Mouse (Mus musculus) small intestine, adult 2 months (tissue): ENCODE measurements around the gene Fbxo3. TPM values are rescaled to one million over a fixed set of nuclear protein-coding genes. Genes with fewer than 3 reads are reported as not detected.
"Not testable (repeated sequence)": the region's sequence is repeated elsewhere in the genome, so short reads cannot be mapped to it uniquely, and the experiment has no call there.

Experiments
- H3K27ac ChIP-seq: fragments of 200-500 bp; 2 replicates; pipeline ENCODE4 v1.5.1; 2012; ENCODE audit warnings: low read depth, low read length, control low read depth, inconsistent platforms; ENCODE audit not compliant: insufficient read depth
- H3K27me3 ChIP-seq: fragments of 200-500 bp; 2 replicates; pipeline ENCODE4 v1.6.1; 2012; ENCODE audit warnings: mild to moderate bottlenecking, moderate library complexity, low read length, inconsistent platforms; ENCODE audit not compliant: control insufficient read depth, insufficient read depth
- H3K36me3 ChIP-seq: fragments of 200-500 bp; 2 replicates; pipeline ENCODE4 v1.6.1; 2012; ENCODE audit warnings: mild to moderate bottlenecking, low read length, control low read depth, inconsistent platforms; ENCODE audit not compliant: control insufficient read depth, insufficient read depth
- H3K4me1 ChIP-seq: fragments of 200-500 bp; 2 replicates; pipeline ENCODE4 v1.6.1; 2012; ENCODE audit warnings: low read length, inconsistent platforms, mixed read lengths; ENCODE audit not compliant: control insufficient read depth, insufficient read depth, insufficient read length
- H3K4me3 ChIP-seq: fragments of 200-500 bp; 2 replicates; pipeline ENCODE4 v1.5.1; 2012; ENCODE audit warnings: low read depth, mild to moderate bottlenecking, control low read depth, inconsistent platforms, low read length, moderate library complexity
- CTCF ChIP-seq: fragments of 200-500 bp; IDR thresholded peaks from 2 replicates; pipeline ENCODE4 v1.5.1; 2012; ENCODE audit warnings: low read depth, mild to moderate bottlenecking, control low read depth, inconsistent platforms, low read length, moderate library complexity, mixed read lengths; ENCODE audit not compliant: insufficient replicate concordance, insufficient read length; ENCODE audit errors: extremely low read depth
- POLR2A ChIP-seq: fragments of 200-500 bp; IDR thresholded peaks from 2 replicates; pipeline ENCODE4 v1.6.1; 2012; ENCODE audit warnings: low read depth, mild to moderate bottlenecking, control low read depth, inconsistent platforms, low read length, moderate library complexity
- WGBS: fragments of 180-500 bp; shearing (Covaris S2); methylation state at CpG from one replicate; pipeline ENCODE4 v1.1.7; 2018; 5-methylcytosine and 5-hydroxymethylcytosine counted together
- polyA plus RNA-seq: library from polyadenylated mRNA; depleted of rRNA; stranded (reverse); fragments of >200 nt; gene quantifications from 2 replicates; pipeline ENCODE4 v1.2.3, GENCODE M21; 2012

Gene Fbxo3
- polyA plus RNA-seq, 1 experiment: 6.9 TPM

DNA sequence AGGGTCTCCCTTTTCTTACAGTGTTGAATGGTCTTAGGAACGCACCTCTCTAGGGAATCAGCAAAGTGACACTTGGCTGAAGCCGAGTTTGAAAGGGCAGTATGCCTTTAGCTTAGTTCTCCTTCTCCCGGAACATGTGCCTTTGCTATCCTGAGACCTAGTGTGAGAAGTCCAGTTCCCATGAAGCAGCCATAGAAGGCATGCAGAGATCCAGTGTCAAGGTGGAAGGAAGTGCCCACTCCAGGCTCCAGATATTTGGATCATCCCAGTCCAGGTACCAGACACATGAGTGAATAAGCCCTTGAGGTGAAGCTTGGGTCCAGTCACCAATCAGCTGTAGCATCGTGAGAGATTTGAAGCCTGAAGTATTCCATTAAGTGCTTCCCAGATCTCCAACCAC is 31.4 kb downstream of the Fbxo3 start:
- WGBS: 87% methylated on average over 4 of the region's 4 CpGs
- H3K27ac ChIP-seq: no peak overlapping the region
- no peaks in the 10 kb centered on the region for H3K4me1 ChIP-seq
- no peaks in the 10 kb centered on the region for H3K27me3 ChIP-seq
- peaks cover 25% of the 10 kb centered on the region for H3K36me3 ChIP-seq
- H3K4me3 ChIP-seq: no peak overlapping the region
- no peak for TF ChIP-seq POLR2A
- no peak for TF ChIP-seq CTCF

DNA sequence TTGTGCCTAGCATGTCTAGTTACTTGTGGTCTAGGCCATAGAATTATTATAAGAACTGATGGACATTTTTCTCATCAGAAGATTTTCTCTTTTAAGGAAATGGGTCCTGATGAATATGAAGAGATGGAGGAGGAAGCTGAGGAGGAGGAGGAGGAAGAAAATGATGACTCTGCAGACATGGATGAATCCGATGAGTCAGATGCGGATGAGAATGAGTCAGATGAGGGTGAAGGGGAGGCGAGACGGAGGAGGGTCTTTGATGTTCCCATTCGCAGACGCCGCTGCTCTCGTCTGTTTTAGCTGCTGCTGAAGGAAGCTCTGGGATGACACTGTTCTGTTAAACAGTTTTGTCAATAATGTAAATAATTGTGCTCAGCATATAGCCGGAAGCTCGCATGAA is 32.3 kb downstream of the Fbxo3 start:
- peaks cover 20% of the 10 kb centered on the region for H3K36me3 ChIP-seq
- no peak overlapping the region for H3K27ac ChIP-seq
- 86% methylated on average over 10 of the region's 10 CpGs for WGBS

DNA sequence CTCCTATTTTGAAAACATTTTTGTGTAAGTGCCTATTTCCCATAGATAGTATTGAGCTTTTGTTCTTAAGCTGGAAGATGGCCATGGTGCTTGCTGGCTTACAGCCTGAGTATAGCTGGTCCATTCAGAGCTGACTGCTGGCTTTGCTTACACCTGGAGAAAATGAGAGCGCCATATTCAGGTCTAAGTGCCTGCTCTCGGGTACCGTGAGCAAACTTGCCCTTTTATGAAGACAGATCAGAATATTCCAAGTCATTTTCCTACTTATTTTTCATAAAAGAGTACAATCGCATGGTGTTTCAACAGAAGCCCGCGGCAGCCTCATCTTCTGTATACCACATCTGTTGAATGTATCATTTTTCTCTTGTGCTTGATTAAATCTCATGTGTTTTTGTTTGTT is 33.5 kb downstream of the Fbxo3 start:
- Histone ChIP-seq H3K27ac (no peak overlapping the region), H3K36me3 (peaks cover 16% of the 10 kb centered on the region), H3K4me3 (no peak overlapping the region), H3K4me1 (no peaks in the 10 kb centered on the region), H3K27me3 (no peaks in the 10 kb centered on the region)
- TF ChIP-seq POLR2A: no peak
- TF ChIP-seq CTCF: no peak
- WGBS: 96% methylated on average over 6 of the region's 6 CpGs

More for the DNA sequence above, 32.3 kb downstream of the Fbxo3 start:
- H3K4me3 ChIP-seq: no peak overlapping the region
- TF ChIP-seq CTCF (no peak), POLR2A (no peak)
- H3K27me3 ChIP-seq: no peaks in the 10 kb centered on the region
- no peaks in the 10 kb centered on the region for H3K4me1 ChIP-seq

DNA sequence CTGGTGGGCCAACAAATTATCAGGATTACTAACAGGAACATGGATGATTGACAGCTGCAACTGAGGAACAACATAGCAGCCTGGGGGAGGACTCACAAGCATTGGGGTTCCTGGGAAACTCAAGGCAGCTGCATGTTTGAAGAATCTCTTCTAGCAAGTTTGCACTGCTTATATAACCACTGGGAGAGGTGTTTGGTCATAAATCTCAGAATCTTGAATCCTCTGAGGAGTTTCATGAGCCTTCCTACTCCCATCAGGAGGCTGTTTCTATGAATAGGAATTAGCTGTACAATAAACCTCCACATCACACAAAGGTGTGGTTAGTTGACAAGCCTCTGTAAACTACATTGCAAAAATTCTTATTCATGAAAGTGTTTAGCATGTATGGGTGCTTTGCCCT is 35.1 kb downstream of the Fbxo3 start:
- H3K4me3 ChIP-seq: no peak overlapping the region

DNA sequence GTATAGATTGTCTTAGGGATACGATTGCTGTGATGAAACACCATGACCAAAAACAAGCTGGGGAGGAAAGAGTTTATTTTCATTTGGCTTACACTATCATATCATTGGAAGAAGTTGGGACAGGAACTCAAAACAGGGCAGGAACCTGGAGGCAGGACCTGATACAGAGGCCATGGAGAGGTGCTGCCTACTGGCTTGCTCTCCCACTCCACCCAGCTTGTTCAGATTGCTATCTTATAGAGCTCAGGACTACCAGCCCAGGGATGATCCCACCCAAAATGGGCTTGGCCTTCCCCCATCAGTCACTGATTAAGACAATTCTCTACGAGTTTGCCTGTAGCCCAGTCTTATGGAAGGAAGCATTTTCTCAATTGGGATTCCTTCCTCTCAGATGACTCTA is 36.6 kb downstream of the Fbxo3 start:
- Histone ChIP-seq H3K27ac (no peak overlapping the region), H3K4me3 (no peak overlapping the region), H3K4me1 (no peaks in the 10 kb centered on the region), H3K36me3 (peaks cover 10% of the 10 kb centered on the region), H3K27me3 (no peaks in the 10 kb centered on the region)
- TF ChIP-seq CTCF (no peak), POLR2A (no peak)
- WGBS: 66% methylated on average over 2 of the region's 2 CpGs

More for the DNA sequence above, 35.1 kb downstream of the Fbxo3 start:
- H3K27me3 ChIP-seq: no peaks in the 10 kb centered on the region
- no peaks in the 10 kb centered on the region for H3K4me1 ChIP-seq
- H3K36me3 ChIP-seq: peaks cover 14% of the 10 kb centered on the region
- TF ChIP-seq POLR2A (no peak), CTCF (no peak)
- no peak overlapping the region for H3K27ac ChIP-seq

DNA sequence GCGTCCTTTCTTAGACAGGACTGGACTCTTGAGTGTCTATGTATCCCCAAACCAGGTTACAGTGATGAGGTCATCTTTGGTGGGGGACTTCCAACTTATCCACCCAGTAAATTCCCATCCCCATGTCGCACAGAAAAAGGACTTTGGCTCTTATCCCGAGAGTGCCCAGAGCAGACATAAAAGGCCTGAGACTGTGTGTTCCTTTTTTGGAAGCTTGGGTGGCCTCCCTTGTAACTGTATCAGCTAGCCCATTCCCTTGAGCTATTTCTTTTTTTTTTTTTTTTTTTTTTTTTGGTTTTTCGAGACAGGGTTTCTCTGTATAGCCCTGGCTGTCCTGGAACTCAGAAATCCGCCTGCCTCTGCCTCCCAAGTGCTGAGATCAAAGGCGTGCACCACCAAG is 38.0 kb downstream of the Fbxo3 start, which contains the start of gene Gm10912:
TSS of gene Gm10912 (plus strand) at position 301 of the 400 bp plus-strand sequence.
- not testable (repeated sequence) for H3K27ac ChIP-seq, H3K36me3 ChIP-seq, H3K4me1 ChIP-seq, H3K4me3 ChIP-seq, H3K27me3 ChIP-seq
- 84% methylated on average over 6 of the region's 6 CpGs for WGBS

DNA sequence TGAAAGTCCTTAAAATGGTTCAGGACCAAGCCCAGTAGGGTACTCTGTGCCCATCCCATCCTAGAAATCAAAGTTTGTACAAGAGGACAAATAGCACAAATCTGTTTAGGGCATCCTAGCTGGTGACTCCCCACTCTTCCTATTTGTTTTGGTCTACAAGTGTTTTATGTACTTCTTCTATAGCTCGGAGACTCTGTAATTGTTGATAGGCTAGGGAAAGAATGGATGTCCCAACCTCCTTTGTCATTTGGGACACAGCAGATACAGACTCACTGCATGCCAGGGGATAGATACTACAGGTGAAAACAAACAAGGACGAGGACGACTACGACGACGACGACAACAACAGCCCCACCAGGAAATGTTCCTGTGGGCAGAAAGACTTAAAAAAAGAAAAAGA is 40.9 kb downstream of the Fbxo3 start, which contains the start of gene Gm10799:
TSS of gene Gm10799 (minus strand) at position 101 of the 400 bp plus-strand sequence.
- H3K27me3 ChIP-seq, H3K4me1 ChIP-seq, H3K36me3 ChIP-seq, H3K4me3 ChIP-seq, H3K27ac ChIP-seq: not testable (repeated sequence)
- 70% methylated on average over 7 of the region's 7 CpGs for WGBS

DNA sequence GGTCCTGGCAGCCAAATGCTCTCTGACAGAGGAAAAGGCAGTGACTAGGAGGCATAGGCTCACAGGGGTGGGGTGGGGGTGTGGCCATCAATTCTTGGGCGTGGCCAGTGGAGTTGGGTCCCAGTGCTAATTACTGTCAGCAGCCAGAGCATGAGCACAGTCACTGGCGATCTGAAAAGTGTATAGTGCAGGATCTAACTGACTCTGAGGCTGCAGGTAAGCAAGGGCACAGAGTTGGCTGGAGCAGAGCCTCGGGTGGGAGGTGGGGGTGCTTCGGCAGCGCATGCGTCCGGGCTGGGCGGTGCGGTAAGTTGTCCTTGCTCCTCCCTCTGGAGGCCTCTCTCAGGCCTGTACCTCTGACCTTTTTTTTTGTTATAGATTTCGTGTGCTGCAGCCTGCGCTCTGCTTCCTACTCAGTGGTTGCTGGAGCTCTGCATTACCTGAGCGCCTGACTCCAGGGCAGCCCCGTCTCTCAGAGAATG is 42.2 kb downstream of the Fbxo3 start, which contains the start of gene Cd59b:
TSS of gene Cd59b (plus strand) at position 146 of the 482 bp plus-strand sequence.
- TF ChIP-seq CTCF (no peak), POLR2A (no peak)
- Histone ChIP-seq H3K27me3 (no peaks in the 10 kb centered on the region), H3K4me1 (no peaks in the 10 kb centered on the region), H3K4me3 (peak within 1 kb of the TSS; percentile 67), H3K36me3 (no peaks in the 10 kb centered on the region), H3K27ac (no peak within 1 kb of the TSS)
- 3% methylated on average over 13 of the region's 13 CpGs for WGBS

DNA sequence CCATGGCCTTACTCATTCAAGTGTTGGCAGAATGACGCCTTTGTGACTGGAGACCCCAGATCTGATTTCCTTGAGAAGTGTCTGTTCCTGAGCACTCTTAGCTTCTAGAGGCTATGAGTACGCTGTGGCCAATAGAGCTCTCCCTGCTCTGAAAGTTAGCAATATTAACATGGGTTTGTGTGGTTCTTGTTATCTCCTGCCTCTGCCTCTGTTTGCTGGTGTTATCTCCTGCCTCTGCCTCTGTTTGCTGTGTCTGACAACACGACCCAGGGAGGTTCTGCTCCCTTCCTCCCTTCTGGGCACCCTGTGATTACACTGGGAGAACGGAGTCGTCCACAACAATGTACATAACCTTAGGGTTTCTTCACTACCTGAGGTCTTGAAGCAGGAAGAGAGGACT is 50.8 kb downstream of the Fbxo3 start:
- not testable (repeated sequence) for H3K4me3 ChIP-seq, H3K4me1 ChIP-seq, H3K27me3 ChIP-seq, H3K27ac ChIP-seq, H3K36me3 ChIP-seq
- WGBS: 64% methylated on average over 5 of the region's 5 CpGs

DNA sequence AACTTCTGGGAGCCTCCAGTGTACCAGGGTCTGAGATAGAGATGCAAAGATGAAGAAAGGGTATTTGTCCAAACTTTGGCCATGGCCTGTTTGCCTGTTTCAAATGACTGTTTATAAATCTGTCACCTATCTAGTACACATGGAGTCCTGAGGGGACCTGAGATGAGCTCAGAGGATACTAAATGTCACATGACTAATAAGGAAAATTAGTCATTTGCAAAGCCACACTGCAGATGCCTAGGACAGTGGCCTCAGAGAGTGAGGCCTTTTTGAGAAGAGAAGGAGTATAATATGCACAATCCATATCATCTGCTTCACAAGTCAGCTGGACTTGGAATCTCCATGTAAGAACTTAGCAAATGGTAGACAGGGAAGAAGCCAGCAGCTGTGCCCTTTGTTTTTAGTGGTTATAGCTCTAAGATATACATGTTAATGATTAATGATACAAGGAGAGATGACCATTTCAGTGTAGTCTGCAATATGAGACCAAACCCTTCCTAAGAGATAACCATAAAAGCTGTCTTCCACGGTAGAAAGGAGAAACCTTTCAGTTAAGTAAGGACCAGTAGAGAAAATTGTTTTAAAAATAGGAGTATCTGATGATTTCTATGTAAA is 54.0 kb downstream of the Fbxo3 start:
- H3K27ac ChIP-seq, H3K27me3 ChIP-seq, H3K4me3 ChIP-seq, H3K36me3 ChIP-seq, H3K4me1 ChIP-seq: not testable (repeated sequence)
- WGBS: no CpG with 5 or more reads among the region's 1 CpGs
